Mouse (Mus musculus) CD4-positive, CD25-positive, alpha-beta regulatory T cell, adult 2 months (primary cell): Measurements from ENCODE around the gene Dzip1.

Experiments
- DNase-seq: peaks from one replicate; pipeline ENCODE4 v3.0.0-alpha.2; 2012; ENCODE audit warnings: low read depth, low spot score

The Dzip1 gene

DNA sequence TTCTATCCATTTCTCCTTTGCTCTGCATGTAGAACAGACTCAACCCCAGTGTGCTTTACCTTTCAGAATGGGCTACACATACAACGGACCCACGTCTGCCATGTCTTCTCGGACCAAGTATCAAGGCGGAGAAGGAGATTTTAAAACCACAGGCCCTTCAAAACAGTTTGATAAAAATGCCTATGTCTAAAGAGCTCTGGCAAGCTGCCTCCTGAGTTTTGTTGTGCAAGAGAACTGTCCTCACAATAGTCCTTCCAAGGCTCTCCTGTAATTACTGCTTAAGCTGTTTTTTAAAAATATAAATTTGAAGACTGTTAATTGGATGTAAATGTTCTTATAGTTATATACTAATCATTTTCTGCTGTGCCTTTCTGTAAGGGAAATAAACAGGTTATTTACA is 51.1 kb downstream of the Dzip1 start:
- no peak for DNase-seq

GRCm38 (mm10) chr14:118869712-118870111 is 55.5 kb downstream of the Dzip1 start:
- DNase-seq, result no peak

DNA sequence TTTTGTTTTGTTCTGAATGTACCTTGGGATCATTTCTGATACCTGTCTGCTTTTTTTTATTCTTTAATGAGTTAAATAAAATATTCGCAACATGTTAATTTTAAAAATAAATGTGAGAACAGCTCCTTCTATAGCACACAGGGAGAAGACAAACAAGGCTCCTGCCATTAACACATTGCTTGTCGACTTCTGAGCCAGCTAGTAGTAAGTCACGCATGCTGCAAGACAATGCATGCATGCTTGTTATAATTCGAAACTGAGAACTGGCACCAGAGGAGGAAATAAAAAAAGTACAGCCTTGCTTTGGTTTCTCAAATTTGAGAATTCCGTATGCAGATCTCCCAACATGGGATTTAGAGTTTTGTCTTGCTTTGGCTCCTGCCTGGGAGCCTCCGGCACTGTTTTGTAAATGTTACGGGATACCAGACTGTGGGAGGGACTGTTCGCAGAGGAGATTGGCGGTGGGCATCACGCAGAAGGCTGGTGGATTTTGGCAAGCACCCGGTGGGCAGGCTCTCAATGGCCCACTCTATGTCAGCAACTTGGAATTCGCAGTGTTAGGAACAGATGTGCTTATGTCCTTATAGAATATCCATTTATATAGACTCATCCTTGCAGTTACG is 57.0 kb downstream of the Dzip1 start:
- no peak for DNase-seq

DNA sequence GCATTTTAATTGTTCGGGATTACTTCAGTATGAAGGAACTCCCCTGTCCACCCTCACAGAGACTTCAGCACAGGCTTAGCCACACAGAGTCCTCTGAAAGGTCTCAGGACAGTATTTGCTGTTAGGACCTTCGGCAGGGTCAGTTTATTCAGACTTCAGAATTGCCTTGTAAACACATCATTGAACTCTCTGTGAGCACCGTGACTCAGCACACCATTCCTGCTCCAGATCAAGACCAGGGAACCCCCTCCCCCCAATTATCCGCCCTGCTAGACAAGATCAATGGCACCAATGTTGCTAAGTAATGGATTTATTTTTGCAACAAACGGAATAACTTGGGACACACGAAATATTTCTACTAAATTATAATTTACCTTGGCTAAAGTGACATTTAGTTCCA is 57.9 kb downstream of the Dzip1 start:
- no peak for DNase-seq

DNA sequence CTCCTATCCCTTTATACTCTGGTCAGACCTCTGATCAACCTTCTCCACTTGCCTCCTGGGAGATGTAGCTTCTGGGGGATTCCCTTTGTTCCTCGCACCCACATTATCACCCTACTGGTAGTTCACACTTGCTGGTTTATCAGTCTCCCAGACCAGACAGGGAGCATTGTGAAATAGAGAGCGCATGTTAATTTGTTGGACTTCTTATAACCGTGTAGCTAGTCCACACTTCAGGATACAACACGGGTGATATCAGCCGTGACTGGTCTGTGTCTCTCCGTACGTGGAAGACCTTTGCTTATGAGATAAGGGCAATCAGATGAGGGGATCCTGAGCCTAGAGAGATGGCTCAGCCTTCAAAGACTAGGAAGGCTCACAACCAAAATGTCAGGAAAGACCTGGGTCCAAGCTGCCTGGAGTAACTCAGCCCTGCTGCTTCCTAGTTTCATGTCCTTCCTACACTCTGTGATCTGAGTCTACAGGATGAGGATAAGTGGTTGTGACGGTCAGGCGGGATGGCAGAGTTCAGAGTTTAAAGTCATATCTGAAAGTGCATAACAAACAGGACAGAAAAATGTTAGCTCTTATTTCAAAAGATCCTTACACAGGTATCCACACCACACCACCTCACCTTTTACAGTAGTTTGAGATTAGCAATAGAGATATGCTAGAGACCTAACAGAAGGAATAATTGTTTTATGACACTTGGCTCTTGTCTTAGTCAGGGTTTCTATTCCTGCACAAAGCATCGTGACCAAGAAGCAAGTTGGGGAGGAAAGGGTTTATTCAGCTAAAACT is 59.0 kb downstream of the Dzip1 start:
- DNase-seq, result no peak

GRCm38 (mm10) chr14:118864905-118865304 is 60.4 kb downstream of the Dzip1 start:
- peak; percentile 51 for DNase-seq

- DNase-seq, result peak; percentile 47
Measured at GRCm38 (mm10) chr14:118862253-118862652, 63.0 kb downstream of the Dzip1 start.

- no peak for DNase-seq
Measured at GRCm38 (mm10) chr14:118858318-118858717, 66.9 kb downstream of the Dzip1 start.

DNA sequence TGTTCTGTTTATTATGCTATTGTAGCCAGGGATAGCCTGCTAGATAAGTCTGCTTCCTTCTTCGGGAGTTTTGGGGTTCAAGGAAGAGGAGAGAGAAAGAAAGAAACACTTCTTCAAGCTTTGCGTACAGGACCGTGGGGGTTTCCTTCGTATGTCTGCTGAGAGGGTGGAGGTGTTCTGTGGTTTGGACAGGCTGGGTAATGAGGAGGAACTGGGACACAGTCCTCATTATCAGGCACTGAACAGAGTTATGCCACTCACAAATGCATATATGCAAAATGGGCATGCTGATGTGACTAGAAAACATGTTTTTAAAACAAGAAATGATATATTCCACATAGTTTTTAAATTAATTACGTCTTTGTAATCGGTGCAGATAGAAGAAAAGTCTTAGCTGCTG is 68.7 kb downstream of the Dzip1 start:
- DNase-seq, result no peak

DNA sequence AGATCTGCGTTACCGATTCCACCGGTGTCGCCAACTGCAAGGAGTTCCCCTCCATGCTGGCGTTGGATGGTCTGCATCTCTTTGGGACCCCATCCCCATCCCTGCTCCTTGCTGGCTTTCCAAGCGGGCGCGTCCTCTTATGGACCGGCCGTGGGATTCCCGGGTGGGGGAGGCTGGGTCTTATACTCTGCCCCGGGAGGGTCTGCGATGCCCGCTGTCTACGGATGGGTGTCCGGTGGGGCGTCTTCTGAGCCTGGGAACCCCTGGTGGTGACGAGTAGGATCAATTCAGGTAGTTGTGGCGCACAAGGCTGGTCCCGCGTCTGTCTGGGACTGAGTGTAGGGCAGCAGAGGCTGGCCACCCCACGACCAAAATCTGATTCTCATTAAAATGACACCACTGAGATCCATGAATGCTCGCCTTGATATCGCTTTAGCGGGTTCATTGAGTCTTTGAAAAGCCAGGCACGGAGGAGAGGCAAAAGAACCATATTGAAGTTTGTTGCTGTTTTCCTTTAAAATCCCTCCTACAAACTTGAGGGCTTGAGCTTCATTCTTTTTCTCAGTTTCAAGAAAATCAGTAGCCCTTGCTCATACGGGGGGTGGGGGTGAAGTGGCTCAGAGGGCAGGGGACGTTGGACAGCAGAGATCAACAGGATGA is 70.0 kb downstream of the Dzip1 start:
- DNase-seq, result peak; percentile 65

DNA sequence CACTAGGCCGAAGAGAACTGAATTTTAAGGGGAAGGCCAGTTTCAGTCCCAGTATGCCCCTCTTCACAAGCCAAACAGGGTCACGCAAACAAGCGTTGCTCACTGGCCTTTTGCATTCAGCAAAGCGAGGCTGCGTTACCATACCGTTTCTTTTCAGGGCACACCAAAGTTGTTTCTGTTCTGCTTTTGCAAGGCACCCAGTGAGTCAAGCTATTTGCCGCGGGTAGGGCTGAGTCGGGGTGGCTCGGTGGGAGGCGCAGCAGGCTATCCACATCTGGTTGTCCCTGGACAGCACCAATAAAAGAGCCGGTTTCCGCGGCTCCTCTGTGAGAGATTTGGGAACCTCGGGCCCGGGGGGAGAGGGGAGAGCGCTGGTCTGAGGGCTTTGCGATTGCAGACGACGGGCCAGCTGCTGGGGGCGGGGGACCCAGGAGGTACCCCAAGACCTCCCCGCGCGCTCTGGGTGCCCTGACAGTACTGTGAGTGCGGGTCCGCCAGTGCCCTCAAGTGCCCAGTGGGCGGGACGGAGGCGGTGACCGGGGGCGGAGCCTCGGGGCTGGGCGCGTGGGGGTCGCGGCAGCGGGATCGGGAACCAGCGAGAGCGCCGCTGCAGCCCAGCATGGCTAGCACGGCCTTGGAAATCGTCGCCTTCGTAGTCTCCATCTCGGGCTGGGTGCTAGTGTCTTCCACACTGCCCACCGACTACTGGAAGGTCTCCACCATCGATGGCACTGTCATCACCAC is 70.7 kb downstream of the Dzip1 start:
- DNase-seq, result peak; percentile 57

GRCm38 (mm10) chr14:118851496-118852107 is 73.7 kb downstream of the Dzip1 start:
- DNase-seq, result no peak

GRCm38 (mm10) chr14:118850696-118851035 is 74.6 kb downstream of the Dzip1 start:
- no peak for DNase-seq

- peak; percentile 25 for DNase-seq
Measured at GRCm38 (mm10) chr14:118850011-118850695, 75.1 kb downstream of the Dzip1 start.

GRCm38 (mm10) chr14:118848171-118848570 is 77.1 kb downstream of the Dzip1 start:
- no peak for DNase-seq

GRCm38 (mm10) chr14:118846834-118847233 is 78.4 kb downstream of the Dzip1 start:
- no peak for DNase-seq

DNA sequence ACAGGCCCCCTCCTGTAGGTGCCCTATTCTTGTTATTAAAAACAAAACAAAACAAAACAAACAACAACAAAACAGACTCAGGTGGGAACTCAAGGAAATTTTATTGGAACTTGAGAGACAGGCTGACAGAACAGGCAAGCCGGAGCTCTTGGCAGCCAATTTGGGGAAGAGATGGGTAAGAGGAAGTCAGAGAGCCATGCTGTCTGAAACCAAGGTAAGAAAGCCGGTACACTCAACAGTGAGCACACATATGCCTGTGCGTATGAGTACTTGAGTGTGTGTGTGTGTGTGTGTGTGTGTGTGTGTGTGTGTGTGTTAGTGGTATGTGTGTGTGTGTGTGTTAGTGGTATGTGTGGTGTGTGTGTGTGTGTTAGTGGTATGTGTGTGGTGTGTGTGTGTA is 82.9 kb downstream of the Dzip1 start:
- no peak for DNase-seq

DNA sequence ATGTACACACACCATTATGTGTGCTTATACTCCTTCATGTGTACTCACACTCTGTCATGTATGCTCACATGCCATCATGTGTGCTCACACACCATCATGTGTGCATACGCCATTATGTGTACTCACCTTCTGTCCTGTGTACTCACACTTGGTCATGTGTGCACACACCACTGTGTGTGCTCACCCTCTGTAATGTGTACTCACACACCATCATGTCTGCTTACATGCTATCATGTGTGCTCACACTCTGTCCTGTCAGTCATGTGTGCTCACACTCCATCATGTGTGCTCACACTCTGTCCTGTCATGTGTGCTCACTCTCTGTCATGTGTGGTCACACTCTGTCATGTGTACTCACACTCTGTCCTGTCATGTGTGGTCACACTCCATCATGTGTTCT is 85.2 kb downstream of the Dzip1 start:
- DNase-seq, result no peak

- no peak for DNase-seq
Measured at GRCm38 (mm10) chr14:118839416-118839815, 85.8 kb downstream of the Dzip1 start.

DNA sequence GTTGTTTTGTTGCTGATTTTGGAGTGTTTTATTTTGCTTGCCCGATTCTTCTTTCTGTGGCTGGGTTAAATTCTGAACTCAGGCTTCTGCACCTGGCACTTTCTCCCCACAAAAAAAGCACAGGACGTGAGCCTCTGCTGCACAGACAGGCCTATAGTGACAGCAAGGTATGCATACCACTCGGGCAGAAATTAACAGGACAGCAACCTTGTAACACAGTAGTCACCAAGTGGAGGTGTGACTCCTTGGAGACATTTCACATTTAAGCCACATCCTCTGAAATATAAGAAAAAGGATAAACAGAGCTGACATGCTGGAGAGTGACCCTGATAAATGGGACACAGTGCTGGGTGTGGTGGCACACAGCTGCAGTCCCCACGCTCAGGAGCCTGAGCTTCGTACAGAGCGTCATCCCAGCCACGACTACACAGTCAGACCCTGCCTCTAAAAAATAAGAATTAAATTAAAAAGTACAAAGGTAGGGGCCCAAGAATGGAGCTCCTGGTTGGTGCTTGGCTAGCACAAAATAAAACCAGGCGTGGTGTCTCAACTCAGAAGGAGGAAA is 86.6 kb downstream of the Dzip1 start:
- no peak for DNase-seq

- DNase-seq, result peak; percentile 19
Measured at GRCm38 (mm10) chr14:118836754-118837153, 88.5 kb downstream of the Dzip1 start.
